Mouse (Mus musculus): ENCODE data around the gene Vinac1. TPM values are rescaled to one million over a fixed set of nuclear protein-coding genes. Genes with fewer than 3 reads are reported as not detected.

The Vinac1 gene
- polyA plus RNA-seq (2015; fragmentation: Nextera tagmentation; extraction: Ambion mirVana): 0.05 and 0.12 TPM in 2 replicates

- H3K9me3 ChIP-seq (ENCODE audit: control insufficient read depth, low read length): no peaks in the 10 kb centered on the region
- no peaks in the 10 kb centered on the region for H3K27me3 ChIP-seq (replicated peaks; ENCODE audit: control insufficient read depth, insufficient read depth, low read length)
- no peak within 1 kb of the TSS for H3K4me3 ChIP-seq (ENCODE audit: low read length)
- H3K27ac ChIP-seq (ENCODE audit: low read length): no peak within 1 kb of the TSS
- no peak within 1 kb of the TSS for H3K4me2 ChIP-seq (ENCODE audit: low read depth, low read length)
- ATAC-seq: no peak
- 74% methylated on average over 8 of the region's 8 CpGs for WGBS
- no peaks in the 10 kb centered on the region for H3K36me3 ChIP-seq (ENCODE audit: control insufficient read depth, insufficient read depth, low read length)
- H3K4me1 ChIP-seq (ENCODE audit: control insufficient read depth, insufficient read depth, low read length): peaks cover 3% of the 10 kb centered on the region; the same call in 1 of the 2 replicates
- H3K9ac ChIP-seq (ENCODE audit: low read depth, low read length): no peak within 1 kb of the TSS
These were observed at the start of gene Vinac1 for GRCm38 (mm10) chr2:129047811-129048210. Gene Vinac1 (minus strand): TSS chr2:129048172.

DNA sequence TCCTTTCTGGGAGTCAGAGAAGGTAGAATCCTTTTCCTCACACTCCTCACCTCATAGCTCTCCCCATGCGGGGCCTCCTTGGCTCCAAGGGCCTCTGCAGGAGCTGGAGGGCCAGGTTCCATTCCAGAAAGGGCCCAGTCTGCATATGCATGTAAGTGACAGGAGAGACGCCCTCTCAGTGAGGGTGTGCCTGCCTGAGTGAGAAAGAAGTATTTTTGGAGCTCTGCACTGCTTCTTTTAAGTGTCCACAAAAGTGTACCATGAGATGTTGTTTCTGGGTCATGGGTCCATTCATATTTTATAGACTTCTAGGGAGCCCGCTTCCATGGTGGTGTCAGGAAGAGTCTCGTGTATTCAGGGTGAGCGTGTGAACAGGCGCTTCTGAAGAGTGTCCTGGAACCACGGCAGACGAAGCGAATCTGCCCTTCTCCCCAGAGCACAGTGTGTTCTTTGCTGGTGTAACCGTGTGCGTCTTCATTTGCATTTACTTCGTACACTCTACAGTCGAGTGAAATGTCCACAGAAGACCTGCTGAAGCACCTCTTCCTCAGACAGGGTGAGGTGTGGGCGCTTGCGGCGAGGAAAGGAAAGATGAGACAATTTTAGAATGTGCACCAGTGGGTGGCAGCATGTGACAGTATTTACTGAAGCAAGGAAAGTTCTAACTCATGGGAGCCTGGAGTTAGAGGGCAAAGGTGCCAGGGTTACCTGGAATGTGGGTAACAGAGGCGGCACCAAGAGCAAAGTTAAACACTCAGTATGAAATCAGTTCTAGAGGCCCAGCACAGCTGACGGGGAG, 46.2 kb upstream of the Vinac1 start:
- ATAC-seq: no peak
- WGBS: 88% methylated on average over 18 of the region's 18 CpGs

DNA sequence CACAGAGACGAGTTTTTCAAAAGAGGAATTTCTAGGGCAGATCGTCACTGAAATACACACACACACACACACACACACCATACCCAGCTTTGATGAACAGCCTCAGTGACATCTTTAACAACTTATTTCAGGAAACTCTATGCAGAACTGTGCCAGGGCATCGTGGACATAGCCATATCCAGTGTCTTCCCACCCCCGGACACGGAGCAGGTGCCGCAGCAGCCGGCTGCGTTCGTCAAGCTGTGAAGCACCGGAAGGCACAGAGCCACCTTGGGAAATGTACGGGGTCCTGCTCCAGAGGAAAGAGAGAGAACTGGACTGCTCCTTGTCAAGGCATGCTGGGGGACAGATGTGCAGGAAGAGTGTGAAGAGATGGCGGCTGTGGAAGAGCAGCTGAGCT, 44.8 kb upstream of the Vinac1 start:
- Histone ChIP-seq H3K9ac (ENCODE audit: low read depth, low read length) (no peak overlapping the region), H3K27me3 (replicated peaks; ENCODE audit: control insufficient read depth, insufficient read depth, low read length) (no peaks in the 10 kb centered on the region), H3K27ac (ENCODE audit: low read length) (no peak overlapping the region), H3K4me1 (ENCODE audit: control insufficient read depth, insufficient read depth, low read length) (no peaks in the 10 kb centered on the region), H3K4me2 (ENCODE audit: low read depth, low read length) (no peak overlapping the region), H3K9me3 (ENCODE audit: control insufficient read depth, low read length) (no peaks in the 10 kb centered on the region), H3K4me3 (ENCODE audit: low read length) (no peak overlapping the region), H3K36me3 (ENCODE audit: control insufficient read depth, insufficient read depth, low read length) (no peaks in the 10 kb centered on the region)
- WGBS: 91% methylated on average over 12 of the region's 12 CpGs
- ATAC-seq: no peak

More for the DNA sequence above, 46.2 kb upstream of the Vinac1 start:
- Histone ChIP-seq H3K27ac (ENCODE audit: low read length) (no peak overlapping the region), H3K9me3 (ENCODE audit: control insufficient read depth, low read length) (no peaks in the 10 kb centered on the region), H3K4me1 (ENCODE audit: control insufficient read depth, insufficient read depth, low read length) (no peaks in the 10 kb centered on the region), H3K9ac (ENCODE audit: low read depth, low read length) (no peak overlapping the region), H3K4me3 (ENCODE audit: low read length) (no peak overlapping the region), H3K27me3 (replicated peaks; ENCODE audit: control insufficient read depth, insufficient read depth, low read length) (no peaks in the 10 kb centered on the region), H3K4me2 (ENCODE audit: low read depth, low read length) (no peak overlapping the region), H3K36me3 (ENCODE audit: control insufficient read depth, insufficient read depth, low read length) (no peaks in the 10 kb centered on the region)

- H3K27me3 ChIP-seq (replicated peaks; ENCODE audit: control insufficient read depth, insufficient read depth, low read length): no peaks in the 10 kb centered on the region
- 77% methylated on average over 4 of the region's 4 CpGs for WGBS
- H3K4me2 ChIP-seq (ENCODE audit: low read depth, low read length): no peak overlapping the region
- no peak overlapping the region for H3K4me3 ChIP-seq (ENCODE audit: low read length)
- H3K9me3 ChIP-seq (ENCODE audit: control insufficient read depth, low read length): peaks cover 3% of the 10 kb centered on the region; the same call in 1 of the 2 replicates
- no peak for ATAC-seq
- no peaks in the 10 kb centered on the region for H3K4me1 ChIP-seq (ENCODE audit: control insufficient read depth, insufficient read depth, low read length)
- H3K9ac ChIP-seq (ENCODE audit: low read depth, low read length): no peak overlapping the region
- H3K27ac ChIP-seq (ENCODE audit: low read length): no peak overlapping the region
- H3K36me3 ChIP-seq (ENCODE audit: control insufficient read depth, insufficient read depth, low read length): no peaks in the 10 kb centered on the region
These were observed 42.4 kb upstream of the Vinac1 start for GRCm38 (mm10) chr2:129090370-129090769.

DNA sequence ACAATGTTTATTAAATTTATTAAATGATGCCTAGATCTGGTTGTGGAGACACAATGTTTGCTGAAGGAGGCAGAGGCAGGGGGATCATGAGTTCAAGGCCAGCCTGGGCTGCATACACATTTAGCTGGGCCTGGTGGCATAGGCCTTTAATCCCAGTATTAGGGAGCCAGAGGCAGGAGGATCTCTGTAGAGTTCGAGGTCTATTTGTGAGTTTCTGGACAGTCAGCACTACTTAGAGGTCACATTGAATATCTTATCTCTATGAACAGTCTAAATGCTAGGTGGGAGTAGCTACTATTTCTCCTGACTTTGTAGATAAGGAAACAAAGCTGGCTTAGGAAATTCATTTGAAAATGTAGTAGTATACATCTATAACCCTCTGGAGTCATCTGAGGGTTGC, 39.5 kb upstream of the Vinac1 start:
- no peaks in the 10 kb centered on the region for H3K4me1 ChIP-seq (ENCODE audit: control insufficient read depth, insufficient read depth, low read length)
- H3K36me3 ChIP-seq (ENCODE audit: control insufficient read depth, insufficient read depth, low read length): no peaks in the 10 kb centered on the region
- H3K9ac ChIP-seq (ENCODE audit: low read depth, low read length): no peak overlapping the region
- 83% methylated on average over 1 of the region's 1 CpGs for WGBS
- H3K9me3 ChIP-seq (ENCODE audit: control insufficient read depth, low read length): peaks cover 3% of the 10 kb centered on the region; the same call in 1 of the 2 replicates
- no peak overlapping the region for H3K27ac ChIP-seq (ENCODE audit: low read length)
- no peak for ATAC-seq
- no peak overlapping the region for H3K4me3 ChIP-seq (ENCODE audit: low read length)
- H3K27me3 ChIP-seq (replicated peaks; ENCODE audit: control insufficient read depth, insufficient read depth, low read length): no peaks in the 10 kb centered on the region
- H3K4me2 ChIP-seq (ENCODE audit: low read depth, low read length): no peak overlapping the region

DNA sequence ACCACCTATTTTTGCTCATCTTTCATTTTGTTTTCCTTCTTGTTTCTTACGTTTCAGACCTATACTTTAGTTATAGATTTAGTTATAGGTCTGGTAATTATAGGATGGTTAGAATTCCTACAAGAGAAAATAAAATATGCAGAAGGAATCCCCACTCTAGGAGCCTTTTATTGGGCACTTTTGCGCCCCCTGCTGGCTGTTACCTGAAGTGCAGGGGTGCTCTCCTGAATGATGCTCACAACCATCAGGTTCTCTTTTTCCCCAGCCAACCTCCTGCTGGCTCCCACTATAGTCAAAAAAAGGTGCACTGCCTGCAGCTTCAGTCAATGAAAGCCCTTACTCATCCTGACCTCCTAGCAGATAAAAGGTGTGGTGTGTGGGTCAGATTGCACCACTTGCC, 37.0 kb upstream of the Vinac1 start:
- H3K27ac ChIP-seq (ENCODE audit: low read length): no peak overlapping the region
- H3K36me3 ChIP-seq (ENCODE audit: control insufficient read depth, insufficient read depth, low read length): no peaks in the 10 kb centered on the region
- no peaks in the 10 kb centered on the region for H3K27me3 ChIP-seq (replicated peaks; ENCODE audit: control insufficient read depth, insufficient read depth, low read length)
- H3K9ac ChIP-seq (ENCODE audit: low read depth, low read length): no peak overlapping the region
- peaks cover 3% of the 10 kb centered on the region; the same call in 1 of the 2 replicates for H3K9me3 ChIP-seq (ENCODE audit: control insufficient read depth, low read length)
- no peaks in the 10 kb centered on the region for H3K4me1 ChIP-seq (ENCODE audit: control insufficient read depth, insufficient read depth, low read length)
- no peak overlapping the region for H3K4me2 ChIP-seq (ENCODE audit: low read depth, low read length)
- H3K4me3 ChIP-seq (ENCODE audit: low read length): no peak overlapping the region
- 50% methylated on average over 2 of the region's 2 CpGs for WGBS
- ATAC-seq: no peak

- Histone ChIP-seq H3K4me1 (ENCODE audit: control insufficient read depth, insufficient read depth, low read length) (no peaks in the 10 kb centered on the region), H3K9ac (ENCODE audit: low read depth, low read length) (no peak overlapping the region), H3K4me3 (ENCODE audit: low read length) (no peak overlapping the region), H3K4me2 (ENCODE audit: low read depth, low read length) (no peak overlapping the region), H3K27ac (ENCODE audit: low read length) (no peak overlapping the region), H3K36me3 (ENCODE audit: control insufficient read depth, insufficient read depth, low read length) (no peaks in the 10 kb centered on the region), H3K27me3 (replicated peaks; ENCODE audit: control insufficient read depth, insufficient read depth, low read length) (no peaks in the 10 kb centered on the region), H3K9me3 (ENCODE audit: control insufficient read depth, low read length) (peaks cover 3% of the 10 kb centered on the region; the same call in 1 of the 2 replicates)
- ATAC-seq: no peak
- WGBS: 91% methylated on average over 5 of the region's 5 CpGs
These were observed 35.5 kb upstream of the Vinac1 start for GRCm38 (mm10) chr2:129083514-129083913.

- Histone ChIP-seq H3K9me3 (ENCODE audit: control insufficient read depth, low read length) (peaks cover 3% of the 10 kb centered on the region; the same call in 1 of the 2 replicates), H3K36me3 (ENCODE audit: control insufficient read depth, insufficient read depth, low read length) (no peaks in the 10 kb centered on the region), H3K4me2 (ENCODE audit: low read depth, low read length) (no peak overlapping the region), H3K9ac (ENCODE audit: low read depth, low read length) (no peak overlapping the region), H3K27ac (ENCODE audit: low read length) (no peak overlapping the region), H3K4me1 (ENCODE audit: control insufficient read depth, insufficient read depth, low read length) (no peaks in the 10 kb centered on the region), H3K4me3 (ENCODE audit: low read length) (no peak overlapping the region), H3K27me3 (replicated peaks; ENCODE audit: control insufficient read depth, insufficient read depth, low read length) (no peaks in the 10 kb centered on the region)
- no peak for ATAC-seq
- WGBS: 67% methylated on average over 13 of the region's 13 CpGs
These were observed 33.1 kb upstream of the Vinac1 start for GRCm38 (mm10) chr2:129081097-129081496.

- Histone ChIP-seq H3K9me3 (ENCODE audit: control insufficient read depth, low read length) (no peaks in the 10 kb centered on the region), H3K36me3 (ENCODE audit: control insufficient read depth, insufficient read depth, low read length) (no peaks in the 10 kb centered on the region), H3K27ac (ENCODE audit: low read length) (no peak overlapping the region), H3K27me3 (replicated peaks; ENCODE audit: control insufficient read depth, insufficient read depth, low read length) (no peaks in the 10 kb centered on the region), H3K4me3 (ENCODE audit: low read length) (no peak overlapping the region), H3K4me2 (ENCODE audit: low read depth, low read length) (no peak overlapping the region), H3K4me1 (ENCODE audit: control insufficient read depth, insufficient read depth, low read length) (no peaks in the 10 kb centered on the region), H3K9ac (ENCODE audit: low read depth, low read length) (no peak overlapping the region)
- no peak for ATAC-seq
- 59% methylated on average over 2 of the region's 2 CpGs for WGBS
These were observed 31.2 kb upstream of the Vinac1 start for GRCm38 (mm10) chr2:129079194-129079593.

All from intestine, embryonic 16.5 days (tissue).